Mouse (Mus musculus) intestine, postnatal 0 days (tissue): ENCODE measurements at regions not wholly inside any gene's neighbourhood (a gene's known extent, or its start where the extent isn't known, plus 50 kb on each side); places are given as distances from the start of the nearest gene placed in this dataset.

ENCODE experiments used
- ATAC-seq: fragments of 200-750 bp; cut with Nextera tagmentation; 2 replicates; pipeline ENCODE4 v1.8.0; 2017; ENCODE audit warnings: mild to moderate bottlenecking, moderate TSS enrichment, moderate library complexity
- H3K27ac ChIP-seq: fragments of 300-500 bp; sonication (generic); 2 replicates; pipeline ENCODE4 v1.5.1; 2014; ENCODE audit warnings: mild to moderate bottlenecking, low read depth, low read length, moderate library complexity
- H3K27me3 ChIP-seq: fragments of 300-500 bp; sonication (generic); replicated peaks from 2 replicates; pipeline ENCODE4 v1.6.1; 2014; ENCODE audit warnings: low read length, mixed read lengths; ENCODE audit not compliant: control insufficient read depth, insufficient read depth
- H3K36me3 ChIP-seq: fragments of 300-500 bp; sonication (generic); 2 replicates; pipeline ENCODE4 v1.6.1; 2014; ENCODE audit warnings: mild to moderate bottlenecking, moderate library complexity; ENCODE audit not compliant: control insufficient read depth, insufficient read depth
- H3K4me1 ChIP-seq: fragments of 300-500 bp; sonication (generic); replicated peaks from 2 replicates; pipeline ENCODE4 v1.6.1; 2014; ENCODE audit warnings: antibody characterized with exemption, low read length, mixed read lengths; ENCODE audit not compliant: control insufficient read depth, insufficient read depth
- H3K4me2 ChIP-seq: fragments of 300-500 bp; sonication (generic); replicated peaks from 2 replicates; pipeline ENCODE4 v1.6.1; 2014; ENCODE audit warnings: low read depth, mild to moderate bottlenecking, moderate library complexity
- H3K4me3 ChIP-seq: fragments of 300-500 bp; sonication (generic); 2 replicates; pipeline ENCODE4 v1.5.1; 2014; ENCODE audit warnings: low read depth, low read length
- H3K9ac ChIP-seq: fragments of 300-500 bp; sonication (generic); 2 replicates; pipeline ENCODE4 v1.6.1; 2014; ENCODE audit warnings: mild to moderate bottlenecking, low read depth, low read length
- H3K9me3 ChIP-seq: fragments of 300-500 bp; sonication (generic); 2 replicates; pipeline ENCODE4 v1.6.1; 2016; ENCODE audit warnings: mixed run types; ENCODE audit not compliant: control insufficient read depth
- CTCF ChIP-seq: sonication (generic); IDR thresholded peaks from 2 replicates; pipeline ENCODE4 v1.5.1; 2016; ENCODE audit warnings: low read depth, mild to moderate bottlenecking, control low read depth, antibody characterized with exemption, moderate library complexity
- WGBS: fragments of 180-500 bp; shearing (Covaris S2); extraction: QIAGEN DNeasy Blood & Tissue Kit; methylation state at CpG from one replicate; pipeline ENCODE4 v1.1.7; 2014; 5-methylcytosine and 5-hydroxymethylcytosine counted together

GRCm38 (mm10) chr8:28117997-28118778, 670.7 kb downstream of the Poteg start:
- no peaks in the 10 kb centered on the region for H3K27me3 ChIP-seq
- H3K9ac ChIP-seq: no peak overlapping the region
- ATAC-seq: no peak
- 83% methylated on average over 7 of the region's 7 CpGs for WGBS
- H3K4me3 ChIP-seq: no peak overlapping the region
- no peak for TF ChIP-seq CTCF
- no peaks in the 10 kb centered on the region for H3K4me1 ChIP-seq
- no peak overlapping the region for H3K4me2 ChIP-seq
- H3K36me3 ChIP-seq: no peaks in the 10 kb centered on the region
- H3K27ac ChIP-seq: no peak overlapping the region
- no peaks in the 10 kb centered on the region for H3K9me3 ChIP-seq

GRCm38 (mm10) chr8:28125021-28125420, 677.6 kb downstream of the Poteg start:
- no peaks in the 10 kb centered on the region for H3K4me1 ChIP-seq
- H3K36me3 ChIP-seq: no peaks in the 10 kb centered on the region
- WGBS: 73% methylated on average over 3 of the region's 3 CpGs
- no peak for TF ChIP-seq CTCF
- no peak overlapping the region for H3K4me3 ChIP-seq
- no peak overlapping the region for H3K9ac ChIP-seq
- H3K27me3 ChIP-seq: no peaks in the 10 kb centered on the region
- H3K27ac ChIP-seq: no peak overlapping the region
- no peaks in the 10 kb centered on the region for H3K9me3 ChIP-seq
- no peak overlapping the region for H3K4me2 ChIP-seq
- no peak for ATAC-seq

GRCm38 (mm10) chr8:28141916-28142315, 694.4 kb downstream of the Poteg start:
- WGBS: 82% methylated on average over 3 of the region's 3 CpGs
- no peak overlapping the region for H3K27ac ChIP-seq
- no peak overlapping the region for H3K9ac ChIP-seq
- no peak for TF ChIP-seq CTCF
- no peaks in the 10 kb centered on the region for H3K9me3 ChIP-seq
- no peaks in the 10 kb centered on the region for H3K27me3 ChIP-seq
- no peak for ATAC-seq
- no peak overlapping the region for H3K4me2 ChIP-seq
- H3K4me3 ChIP-seq: no peak overlapping the region
- H3K4me1 ChIP-seq: no peaks in the 10 kb centered on the region
- no peaks in the 10 kb centered on the region for H3K36me3 ChIP-seq

- Histone ChIP-seq H3K4me2 (0 out of 2 replicates have a peak overlapping the region, but pooled peaks have one; percentile 9), H3K9me3 (no peaks in the 10 kb centered on the region), H3K27me3 (no peaks in the 10 kb centered on the region), H3K4me1 (no peaks in the 10 kb centered on the region), H3K36me3 (no peaks in the 10 kb centered on the region), H3K27ac (no peak overlapping the region), H3K4me3 (no peak overlapping the region), H3K9ac (no peak overlapping the region)
- 57% methylated on average over 14 of the region's 14 CpGs for WGBS
- peak; percentile 36; the same call in 1 of the 2 replicates for ATAC-seq
- peak; percentile 59 for TF ChIP-seq CTCF
Measured at GRCm38 (mm10) chr8:28148599-28149452, 701.4 kb downstream of the Poteg start.

DNA sequence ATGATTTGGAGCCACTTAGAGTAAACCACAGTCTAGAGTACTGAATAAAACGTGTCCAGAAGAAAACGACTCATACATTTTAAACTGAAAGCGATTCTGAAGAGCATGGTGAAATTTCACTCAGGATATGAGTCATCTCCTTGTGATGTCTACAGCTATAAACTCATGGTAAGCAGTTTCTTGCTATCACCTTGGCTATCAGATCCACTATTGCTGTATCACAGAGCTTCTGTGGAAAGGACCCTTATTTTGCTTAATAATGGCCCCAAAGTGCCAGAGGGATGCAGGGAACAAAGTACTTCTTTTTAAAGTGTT, 701.9 kb downstream of the Poteg start:
- Histone ChIP-seq H3K9me3 (no peaks in the 10 kb centered on the region), H3K4me2 (no peak overlapping the region), H3K9ac (no peak overlapping the region), H3K4me1 (no peaks in the 10 kb centered on the region), H3K4me3 (no peak overlapping the region), H3K36me3 (no peaks in the 10 kb centered on the region), H3K27me3 (no peaks in the 10 kb centered on the region), H3K27ac (no peak overlapping the region)
- TF ChIP-seq CTCF: no peak
- 57% methylated on average over 3 of the region's 3 CpGs for WGBS
- ATAC-seq: no peak

DNA sequence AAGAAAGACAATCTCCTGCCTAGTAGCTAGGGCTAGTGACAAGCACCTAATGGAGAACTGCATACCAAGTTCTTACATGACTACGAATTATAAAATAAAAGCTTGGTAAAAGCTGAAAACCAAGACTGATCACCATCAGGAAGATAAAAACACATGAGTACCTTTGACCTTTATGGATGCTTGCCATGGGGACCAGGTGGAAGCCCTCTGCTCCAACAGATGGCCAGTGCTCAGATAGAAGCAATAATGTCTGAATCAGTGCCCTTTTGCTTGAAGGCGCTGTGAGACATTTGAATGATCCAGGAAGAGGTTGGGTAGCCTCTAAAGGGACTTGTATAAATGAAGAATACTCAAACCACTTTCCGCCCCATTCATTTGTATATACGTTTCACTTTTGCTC, 713.2 kb downstream of the Poteg start:
- WGBS: 86% methylated on average over 4 of the region's 4 CpGs
- no peak for TF ChIP-seq CTCF

More for the DNA sequence above, 713.2 kb downstream of the Poteg start:
- Histone ChIP-seq H3K9ac (no peak overlapping the region), H3K36me3 (no peaks in the 10 kb centered on the region), H3K4me1 (no peaks in the 10 kb centered on the region), H3K27me3 (no peaks in the 10 kb centered on the region), H3K4me3 (no peak overlapping the region), H3K9me3 (no peaks in the 10 kb centered on the region), H3K27ac (no peak overlapping the region), H3K4me2 (no peak overlapping the region)
- ATAC-seq: no peak
